Mouse (Mus musculus) G1E (cell line): ENCODE results near the gene Mup5.

Source experiments
- CTCF ChIP-seq: IDR thresholded peaks from 2 replicates; pipeline ENCODE4 v1.5.1; 2012; ENCODE audit warnings: low read depth, low read length, inconsistent platforms, mixed read lengths
- GATA1 ChIP-seq: IDR thresholded peaks from 2 replicates; pipeline ENCODE4 v1.6.1; 2012; ENCODE audit warnings: borderline replicate concordance, low read length, inconsistent platforms, mixed read lengths
- GATA2 ChIP-seq: IDR thresholded peaks from 2 replicates; pipeline ENCODE4 v1.6.1; 2012; ENCODE audit warnings: low read depth, low read length, inconsistent platforms, borderline replicate concordance
- POLR2AphosphoS5 ChIP-seq: IDR thresholded peaks from 2 replicates; pipeline ENCODE4 v1.6.1; 2012; ENCODE audit warnings: low read depth, low read length, inconsistent platforms; ENCODE audit not compliant: insufficient replicate concordance

- TF ChIP-seq CTCF (no peak), GATA1 (no peak), GATA2 (no peak), POLR2AphosphoS5 (no peak)
Observed at GRCm38 (mm10) chr4:61823185-61823584, 11.8 kb downstream of the Mup5 start.
